Mouse (Mus musculus): Measurements from ENCODE around the gene Sat2. TPM values are rescaled to one million over a fixed set of nuclear protein-coding genes. Genes with fewer than 3 reads are reported as not detected.
A peak's percentile ranks its signal among the peaks of the same experiment; 100 is the strongest.

The Sat2 gene
- polyA plus RNA-seq, 1 experiment from 2014 or later = 18.3 TPM

DNA sequence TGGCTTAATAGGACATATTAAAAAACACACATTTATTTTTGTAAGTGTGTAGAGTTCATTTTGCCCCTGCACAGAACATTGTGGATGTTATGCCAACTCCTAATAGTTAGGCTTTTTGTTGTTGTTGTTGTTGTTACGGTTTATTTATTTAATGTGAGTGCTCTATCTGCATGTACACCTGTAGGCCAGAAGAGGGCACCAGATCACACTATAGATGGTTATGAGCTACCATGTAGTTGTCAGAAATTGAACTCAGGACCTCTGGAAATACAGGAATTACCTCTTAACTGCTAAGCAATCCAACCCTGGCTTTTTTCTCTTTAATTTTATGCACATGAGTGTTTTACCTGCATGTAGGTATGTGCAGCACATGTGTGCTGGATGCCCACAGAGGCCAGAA, 8.0 kb downstream of the Sat2 start:
- peak; percentile 59 for TF ChIP-seq CTCF (IDR thresholded peaks at IDR 0.05; ENCODE audit: low read depth)
- WGBS = 62% methylated on average over 1 of the region's 1 CpGs
- H3K4me1 ChIP-seq (ENCODE audit: insufficient read depth) = peaks cover 8% of the 10 kb centered on the region
- H3K36me3 ChIP-seq (ENCODE audit: insufficient read depth) = no peaks in the 10 kb centered on the region
- DNase-seq (peak; percentile 45), ATAC-seq (ENCODE audit: insufficient read depth) (no peak)
- H3K9ac ChIP-seq = no peak overlapping the region
- H3K27me3 ChIP-seq (ENCODE audit: insufficient read depth, low read length) = no peaks in the 10 kb centered on the region
- H3K4me3 ChIP-seq (ENCODE audit: low read depth, low read length) = no peak overlapping the region
- no peak overlapping the region for H3K27ac ChIP-seq (ENCODE audit: low read depth)
- no peaks in the 10 kb centered on the region for H3K9me3 ChIP-seq (ENCODE audit: low read depth, low read length)
- H3K4me2 ChIP-seq = no peak overlapping the region

DNA sequence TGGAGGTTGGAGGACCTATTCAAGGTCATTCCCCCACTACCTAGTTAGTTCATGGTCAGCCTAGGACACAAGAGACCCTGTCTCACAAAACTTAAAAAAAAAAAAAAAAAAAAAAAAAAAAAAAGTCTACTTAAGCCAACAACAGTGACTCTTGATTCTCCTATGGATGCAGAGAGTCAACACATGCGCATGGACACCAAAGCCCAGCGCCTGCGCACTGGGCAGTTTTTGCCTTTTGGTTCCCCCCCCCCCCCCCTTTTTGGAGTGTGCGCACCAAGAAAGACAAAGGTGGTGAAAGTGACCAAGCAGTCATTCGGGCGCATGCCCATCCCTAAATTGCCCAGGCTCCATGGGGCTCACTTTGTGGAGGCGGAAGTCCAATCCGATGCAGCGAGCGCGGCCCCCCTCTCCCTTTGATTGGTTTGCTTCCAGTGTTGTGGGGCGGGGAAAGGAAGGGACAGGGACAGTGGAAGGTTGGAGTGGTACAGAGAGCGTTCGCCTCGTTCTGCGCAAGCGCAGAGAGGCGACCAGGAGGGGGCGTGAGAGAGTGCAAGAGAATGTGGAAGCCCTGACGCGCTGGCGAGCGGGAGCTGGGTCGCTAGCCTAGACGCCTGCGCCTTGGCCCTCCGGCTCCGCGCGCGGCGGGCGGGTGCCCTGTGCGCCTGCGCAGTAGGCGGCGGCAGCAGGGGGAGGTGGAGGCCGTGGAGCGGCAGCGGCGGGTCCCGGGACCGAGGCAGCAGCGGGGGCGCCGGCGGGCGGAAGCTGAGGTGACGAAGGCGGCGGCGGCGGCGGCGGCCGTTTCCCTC, 10.7 kb downstream of the Sat2 start, which contains the start of gene Fxr2:
Fxr2 (plus strand) TSS at position 707 of the 806 bp plus-strand sequence.
- H3K9me3 ChIP-seq (ENCODE audit: low read depth, low read length) = no peaks in the 10 kb centered on the region
- H3K4me1 ChIP-seq (ENCODE audit: insufficient read depth) = peaks cover 11% of the 10 kb centered on the region
- H3K4me2 ChIP-seq = peak within 1 kb of the TSS; percentile 69
- peak within 1 kb of the TSS; percentile 93 for H3K4me3 ChIP-seq (ENCODE audit: low read depth, low read length)
- DNase-seq (peak; percentile 100), ATAC-seq (ENCODE audit: insufficient read depth) (peak; percentile 99)
- peaks cover 5% of the 10 kb centered on the region; the same call in 1 of the 2 replicates for H3K36me3 ChIP-seq (ENCODE audit: insufficient read depth)
- peak within 1 kb of the TSS; percentile 97 for H3K27ac ChIP-seq (ENCODE audit: low read depth)
- 0% methylated on average over 56 of the region's 56 CpGs for WGBS
- peak; percentile 85 for TF ChIP-seq CTCF (IDR thresholded peaks at IDR 0.05; ENCODE audit: low read depth)
- no peaks in the 10 kb centered on the region for H3K27me3 ChIP-seq (ENCODE audit: insufficient read depth, low read length)
- peak within 1 kb of the TSS; percentile 94 for H3K9ac ChIP-seq

DNA sequence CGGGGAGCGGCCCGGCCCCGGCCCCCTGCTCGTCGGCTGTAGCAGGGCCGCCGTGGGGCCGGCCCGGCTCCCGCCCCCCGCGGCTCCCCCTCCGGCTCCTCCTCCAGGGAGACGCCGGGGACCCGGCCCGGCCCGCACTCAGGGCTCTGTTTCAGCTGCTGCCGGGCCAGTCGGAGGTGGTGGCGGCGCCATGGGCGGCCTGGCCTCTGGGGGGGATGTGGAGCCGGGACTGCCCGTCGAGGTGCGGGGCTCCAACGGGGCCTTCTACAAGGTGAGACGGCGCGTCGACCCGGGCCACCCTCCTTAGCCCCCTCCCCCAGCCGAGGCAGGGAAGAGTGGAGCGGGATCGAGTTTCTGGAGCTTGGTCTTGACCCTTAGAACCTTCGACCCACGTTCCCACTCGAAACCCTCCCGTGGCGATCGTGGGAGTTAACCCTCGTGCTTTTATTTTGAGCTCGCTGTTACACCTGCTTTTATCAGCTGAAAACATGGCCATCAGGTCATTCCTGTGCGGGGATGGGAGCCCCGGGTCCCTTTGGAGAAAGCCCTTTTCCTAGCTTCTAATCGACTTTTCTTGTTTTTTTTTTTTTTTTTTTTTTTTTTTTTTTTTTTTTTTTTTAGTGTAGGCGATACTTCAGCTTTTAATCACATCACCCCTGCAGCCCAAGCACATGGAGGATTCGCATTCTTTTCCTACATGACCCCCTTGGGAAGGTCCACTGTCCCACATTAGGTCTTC, 11.5 kb downstream of the Sat2 start:
- no peak for TF ChIP-seq CTCF (IDR thresholded peaks at IDR 0.05; ENCODE audit: low read depth)
- Histone ChIP-seq H3K9ac (peak overlapping the region; percentile 94), H3K9me3 (ENCODE audit: low read depth, low read length) (no peaks in the 10 kb centered on the region), H3K36me3 (ENCODE audit: insufficient read depth) (peaks cover 12% of the 10 kb centered on the region; the same call in 1 of the 2 replicates), H3K27ac (ENCODE audit: low read depth) (peak overlapping the region; percentile 97), H3K4me1 (ENCODE audit: insufficient read depth) (peaks cover 11% of the 10 kb centered on the region), H3K4me3 (ENCODE audit: low read depth, low read length) (peak overlapping the region; percentile 93), H3K27me3 (ENCODE audit: insufficient read depth, low read length) (no peaks in the 10 kb centered on the region), H3K4me2 (peak overlapping the region; percentile 69)
- peak; percentile 71 for ATAC-seq (ENCODE audit: insufficient read depth)
- under 1% methylated on average over 49 of the region's 50 CpGs for WGBS
- no peak for DNase-seq

DNA sequence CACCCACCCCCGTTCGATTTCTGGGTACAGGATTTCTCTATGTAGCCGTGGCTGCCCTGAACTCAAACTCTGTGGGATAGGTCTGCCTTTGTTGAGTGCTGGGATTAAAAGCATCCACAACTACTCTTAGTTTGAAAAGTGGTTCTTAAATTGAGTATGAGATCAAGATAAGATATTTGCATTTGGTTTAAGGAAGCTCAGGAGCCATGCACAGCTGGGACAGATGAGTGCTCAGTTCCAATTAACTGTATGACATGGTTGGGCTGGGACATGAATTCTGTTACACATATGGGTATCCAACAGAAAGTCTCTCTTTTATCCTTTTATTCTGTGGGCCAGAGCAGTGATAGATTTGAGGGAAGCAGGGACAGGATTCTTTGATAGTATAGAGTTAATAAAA, 13.6 kb downstream of the Sat2 start:
- TF ChIP-seq CTCF (IDR thresholded peaks at IDR 0.05; ENCODE audit: low read depth) = no peak

GRCm38 (mm10) chr11:69645860-69646259, 24.0 kb downstream of the Sat2 start:
- no peaks in the 10 kb centered on the region for H3K27me3 ChIP-seq (ENCODE audit: insufficient read depth, low read length)
- H3K4me3 ChIP-seq (ENCODE audit: low read depth, low read length) = no peak overlapping the region
- no peak overlapping the region for H3K27ac ChIP-seq (ENCODE audit: low read depth)
- ATAC-seq (ENCODE audit: insufficient read depth) (no peak), DNase-seq (no peak)
- no peaks in the 10 kb centered on the region for H3K9me3 ChIP-seq (ENCODE audit: low read depth, low read length)
- H3K4me2 ChIP-seq = no peak overlapping the region
- WGBS = 91% methylated on average over 5 of the region's 5 CpGs
- H3K9ac ChIP-seq = no peak overlapping the region
- H3K4me1 ChIP-seq (ENCODE audit: insufficient read depth) = no peaks in the 10 kb centered on the region
- H3K36me3 ChIP-seq (ENCODE audit: insufficient read depth) = peaks cover 98% of the 10 kb centered on the region
- TF ChIP-seq CTCF (IDR thresholded peaks at IDR 0.05; ENCODE audit: low read depth) = no peak

More for the DNA sequence above, 13.6 kb downstream of the Sat2 start:
- DNase-seq = no peak
- peak overlapping the region; percentile 24; the same call in 1 of the 2 replicates for H3K9ac ChIP-seq
- H3K9me3 ChIP-seq (ENCODE audit: low read depth, low read length) = no peaks in the 10 kb centered on the region
- no peak overlapping the region for H3K4me3 ChIP-seq (ENCODE audit: low read depth, low read length)
- ATAC-seq (ENCODE audit: insufficient read depth) = no peak
- peak overlapping the region; percentile 69 for H3K4me2 ChIP-seq
- H3K27ac ChIP-seq (ENCODE audit: low read depth) = no peak overlapping the region
- peaks cover 30% of the 10 kb centered on the region for H3K36me3 ChIP-seq (ENCODE audit: insufficient read depth)
- no peaks in the 10 kb centered on the region for H3K27me3 ChIP-seq (ENCODE audit: insufficient read depth, low read length)
- WGBS = 66% methylated on average over 3 of the region's 3 CpGs
- H3K4me1 ChIP-seq (ENCODE audit: insufficient read depth) = peaks cover 11% of the 10 kb centered on the region

DNA sequence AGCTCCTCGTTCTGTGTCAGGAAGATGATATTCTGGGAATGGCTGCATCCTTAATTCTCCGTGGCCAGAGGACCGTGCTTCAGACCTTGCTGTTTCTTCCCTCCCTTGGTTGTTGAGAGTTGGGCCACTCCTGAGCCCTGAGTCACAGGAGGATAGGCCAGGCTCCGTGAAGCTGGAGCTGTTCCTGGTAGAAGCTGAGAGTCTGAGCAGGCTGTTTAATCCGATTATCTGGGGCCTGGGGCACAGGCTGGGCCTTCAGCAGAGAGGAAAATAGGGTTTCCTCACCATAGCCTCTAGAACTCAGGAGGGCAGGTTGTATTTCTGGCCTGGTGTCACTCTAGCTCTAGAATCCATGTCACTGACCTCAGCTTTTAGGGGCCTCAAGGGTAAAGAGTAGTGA, 31.6 kb downstream of the Sat2 start:
- Histone ChIP-seq H3K9ac (no peak overlapping the region), H3K36me3 (ENCODE audit: insufficient read depth) (peaks cover 81% of the 10 kb centered on the region)
- WGBS = 73% methylated on average over 5 of the region's 5 CpGs

DNA sequence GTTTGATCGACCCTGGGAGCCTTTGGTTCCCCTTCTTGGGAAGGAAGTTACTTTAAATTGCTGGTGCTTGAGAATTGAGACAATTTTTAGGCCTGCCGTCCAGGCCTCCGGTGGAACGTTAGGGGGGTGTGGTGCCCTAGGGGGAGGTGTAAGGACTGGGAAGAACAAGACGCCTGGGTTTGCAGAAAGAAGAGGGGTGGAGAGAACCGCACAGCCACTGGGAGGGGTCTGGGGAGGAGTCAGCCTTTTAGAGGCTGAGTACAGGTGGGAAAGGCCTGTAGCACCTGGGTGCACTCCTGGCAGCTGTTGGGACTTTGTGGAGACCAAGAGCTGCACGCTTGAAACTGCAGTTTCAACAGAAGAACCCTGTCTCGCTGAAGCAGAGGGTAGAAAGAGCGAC, 32.9 kb downstream of the Sat2 start:
- no peak overlapping the region for H3K4me2 ChIP-seq
- H3K9ac ChIP-seq = no peak overlapping the region
- WGBS = 28% methylated on average over 9 of the region's 9 CpGs

More for the DNA sequence above, 31.6 kb downstream of the Sat2 start:
- Histone ChIP-seq H3K27me3 (ENCODE audit: insufficient read depth, low read length) (no peaks in the 10 kb centered on the region), H3K9me3 (ENCODE audit: low read depth, low read length) (no peaks in the 10 kb centered on the region), H3K4me3 (ENCODE audit: low read depth, low read length) (no peak overlapping the region), H3K4me2 (no peak overlapping the region), H3K27ac (ENCODE audit: low read depth) (no peak overlapping the region), H3K4me1 (ENCODE audit: insufficient read depth) (no peaks in the 10 kb centered on the region)
- no peak for TF ChIP-seq CTCF (IDR thresholded peaks at IDR 0.05; ENCODE audit: low read depth)
- ATAC-seq (ENCODE audit: insufficient read depth) = no peak
- DNase-seq = no peak

More for the DNA sequence above, 32.9 kb downstream of the Sat2 start:
- peak; percentile 21 for DNase-seq
- Histone ChIP-seq H3K27ac (ENCODE audit: low read depth) (peak overlapping the region; percentile 33; the same call in 1 of the 2 replicates), H3K36me3 (ENCODE audit: insufficient read depth) (peaks cover 75% of the 10 kb centered on the region), H3K9me3 (ENCODE audit: low read depth, low read length) (no peaks in the 10 kb centered on the region), H3K27me3 (ENCODE audit: insufficient read depth, low read length) (no peaks in the 10 kb centered on the region), H3K4me1 (ENCODE audit: insufficient read depth) (no peaks in the 10 kb centered on the region), H3K4me3 (ENCODE audit: low read depth, low read length) (no peak overlapping the region)
- no peak for ATAC-seq (ENCODE audit: insufficient read depth)
- TF ChIP-seq CTCF (IDR thresholded peaks at IDR 0.05; ENCODE audit: low read depth) = no peak
